Mouse (Mus musculus) midbrain, postnatal 0 days (tissue): ENCODE measurements around the gene Tmem41b. TPM values are rescaled to one million over a fixed set of nuclear protein-coding genes. Genes with fewer than 3 reads are reported as not detected.
"Not testable (repeated sequence)": the region's sequence is repeated elsewhere in the genome, so short reads cannot be mapped to it uniquely, and the experiment has no call there.

Experiments
- ATAC-seq: fragments of 200-750 bp; cut with Nextera tagmentation; 2 replicates; pipeline ENCODE4 v1.8.0; 2017; ENCODE audit warnings: moderate number of reproducible peaks, mild to moderate bottlenecking, moderate TSS enrichment, moderate library complexity; ENCODE audit not compliant: low FRiP score
- DNase-seq: peaks from one replicate; pipeline ENCODE4 v3.0.0-alpha.2; 2015; ENCODE audit warnings: low spot score
- H3K27ac ChIP-seq: fragments of 300-500 bp; sonication (generic); 2 replicates; pipeline ENCODE4 v1.5.1; 2014; ENCODE audit warnings: low read depth, mild to moderate bottlenecking, low read length, mixed read lengths
- H3K27me3 ChIP-seq: fragments of 300-500 bp; sonication (generic); 2 replicates; pipeline ENCODE4 v1.6.1; 2014; ENCODE audit warnings: low read length, control low read depth, mixed read lengths; ENCODE audit not compliant: insufficient read depth
- H3K36me3 ChIP-seq: fragments of 300-500 bp; sonication (generic); 2 replicates; pipeline ENCODE4 v1.6.1; 2014; ENCODE audit warnings: low read length, control low read depth, mixed read lengths; ENCODE audit not compliant: insufficient read depth
- H3K4me1 ChIP-seq: fragments of 300-500 bp; sonication (generic); 2 replicates; pipeline ENCODE4 v1.6.1; 2014; ENCODE audit warnings: mild to moderate bottlenecking, control low read depth, antibody characterized with exemption, low read length, mixed read lengths; ENCODE audit not compliant: insufficient read depth
- H3K4me2 ChIP-seq: fragments of 300-500 bp; sonication (generic); 2 replicates; pipeline ENCODE4 v1.6.1; 2014; ENCODE audit warnings: low read depth, mild to moderate bottlenecking, low read length, mixed read lengths; ENCODE audit not compliant: poor library complexity, severe bottlenecking
- H3K4me3 ChIP-seq: fragments of 300-500 bp; sonication (generic); 2 replicates; pipeline ENCODE4 v1.5.1; 2014; ENCODE audit warnings: low read depth, mild to moderate bottlenecking, low read length, moderate library complexity
- H3K9ac ChIP-seq: fragments of 300-500 bp; sonication (generic); replicated peaks from 2 replicates; pipeline ENCODE4 v1.6.1; 2014; ENCODE audit warnings: mild to moderate bottlenecking, low read length, moderate library complexity, mixed read lengths; ENCODE audit not compliant: poor library complexity, severe bottlenecking
- H3K9me3 ChIP-seq: fragments of 300-500 bp; sonication (generic); 2 replicates; pipeline ENCODE4 v1.6.1; 2016; ENCODE audit warnings: low read length, control low read depth
- CTCF ChIP-seq: IDR thresholded peaks from 2 replicates; pipeline ENCODE4 v1.5.1; 2016; ENCODE audit warnings: antibody characterized with exemption, mild to moderate bottlenecking
- WGBS: fragments of 180-500 bp; shearing (Covaris S2); extraction: QIAGEN DNeasy Blood & Tissue Kit; methylation state at CpG from one replicate; pipeline ENCODE4 v1.1.7; 2014; 5-methylcytosine and 5-hydroxymethylcytosine counted together
- polyA plus RNA-seq: library from polyadenylated mRNA; unstranded; fragments of >200 nt; fragmentation: Nextera tagmentation; extraction: Ambion mirVana; gene quantifications from 2 replicates; pipeline ENCODE4 v1.2.1, GENCODE M21; 2015
- total RNA-seq: library from RNA; depleted of rRNA; stranded (reverse); fragments of >200 nt; gene quantifications from 2 replicates; pipeline ENCODE4 v1.2.3, GENCODE M21; 2014; rRNA removed

Tmem41b gene
- total RNA-seq (65.0 and 66.0 TPM in 2 replicates), polyA plus RNA-seq (55.2 and 55.4 TPM in 2 replicates)

- not testable (repeated sequence) for H3K36me3 ChIP-seq, H3K9me3 ChIP-seq, H3K27me3 ChIP-seq, DNase-seq, ATAC-seq, H3K4me1 ChIP-seq
- Histone ChIP-seq H3K9ac (peak within 1 kb of the TSS; percentile 56), H3K4me2 (peak within 1 kb of the TSS; percentile 59), H3K27ac (peak within 1 kb of the TSS; percentile 83), H3K4me3 (peak within 1 kb of the TSS; percentile 44)
- TF ChIP-seq CTCF = peak; percentile 62
- WGBS = 40% methylated on average over 6 of the region's 6 CpGs
Measured at GRCm38 (mm10) chr7:109986775-109987174, at the start of gene Tmem41b. Tmem41b (minus strand) TSS chr7:109986929.

- no peak overlapping the region for H3K9ac ChIP-seq
- H3K4me2 ChIP-seq = no peak overlapping the region
- no peak for TF ChIP-seq CTCF
- no peaks in the 10 kb centered on the region for H3K27me3 ChIP-seq
- no peak overlapping the region for H3K27ac ChIP-seq
- no peaks in the 10 kb centered on the region for H3K4me1 ChIP-seq
- no peaks in the 10 kb centered on the region for H3K9me3 ChIP-seq
- ATAC-seq = no peak
- WGBS = 81% methylated on average over 3 of the region's 3 CpGs
- H3K4me3 ChIP-seq = no peak overlapping the region
- DNase-seq = no peak
- H3K36me3 ChIP-seq = peaks cover 12% of the 10 kb centered on the region
Measured at GRCm38 (mm10) chr7:110030342-110030741, 43.6 kb upstream of the Tmem41b start.

- Histone ChIP-seq H3K4me2 (no peak overlapping the region), H3K4me1 (no peaks in the 10 kb centered on the region), H3K9me3 (no peaks in the 10 kb centered on the region), H3K9ac (no peak overlapping the region), H3K4me3 (no peak overlapping the region), H3K36me3 (peaks cover 12% of the 10 kb centered on the region), H3K27ac (no peak overlapping the region), H3K27me3 (no peaks in the 10 kb centered on the region)
- no peak for TF ChIP-seq CTCF
- 83% methylated on average over 1 of the region's 1 CpGs for WGBS
- no peak for DNase-seq
- no peak for ATAC-seq
Measured at GRCm38 (mm10) chr7:110028826-110029225, 42.1 kb upstream of the Tmem41b start.

- H3K9ac ChIP-seq = no peak overlapping the region
- no peak overlapping the region for H3K27ac ChIP-seq
- ATAC-seq (no peak), DNase-seq (no peak)
- H3K9me3 ChIP-seq = no peaks in the 10 kb centered on the region
- H3K4me3 ChIP-seq = no peak overlapping the region
- 83% methylated on average over 2 of the region's 2 CpGs for WGBS
- H3K27me3 ChIP-seq = no peaks in the 10 kb centered on the region
- H3K36me3 ChIP-seq = 0 out of 2 replicates have a peak, but pooled peaks cover 3% of the 10 kb centered on the region
- H3K4me1 ChIP-seq = no peaks in the 10 kb centered on the region
- no peak overlapping the region for H3K4me2 ChIP-seq
- TF ChIP-seq CTCF = no peak
Measured at GRCm38 (mm10) chr7:110026594-110026993, 39.9 kb upstream of the Tmem41b start.

- Histone ChIP-seq H3K9ac (no peak overlapping the region), H3K36me3 (no peaks in the 10 kb centered on the region), H3K9me3 (no peaks in the 10 kb centered on the region), H3K27me3 (no peaks in the 10 kb centered on the region), H3K27ac (no peak overlapping the region), H3K4me2 (no peak overlapping the region), H3K4me3 (no peak overlapping the region), H3K4me1 (no peaks in the 10 kb centered on the region)
- DNase-seq (no peak), ATAC-seq (no peak)
- no peak for TF ChIP-seq CTCF
- 83% methylated on average over 1 of the region's 1 CpGs for WGBS
Measured at GRCm38 (mm10) chr7:110023553-110023952, 36.8 kb upstream of the Tmem41b start.

- H3K4me1 ChIP-seq = no peaks in the 10 kb centered on the region
- peak; percentile 40 for DNase-seq
- peak overlapping the region; percentile 65 for H3K4me2 ChIP-seq
- no peaks in the 10 kb centered on the region for H3K27me3 ChIP-seq
- peak; percentile 83 for ATAC-seq
- no peak for TF ChIP-seq CTCF
- 1% methylated on average over 42 of the region's 42 CpGs for WGBS
- no peaks in the 10 kb centered on the region for H3K36me3 ChIP-seq
- peak overlapping the region; percentile 89 for H3K27ac ChIP-seq
- peak overlapping the region; percentile 96 for H3K9ac ChIP-seq
- H3K9me3 ChIP-seq = no peaks in the 10 kb centered on the region
- peak overlapping the region; percentile 99 for H3K4me3 ChIP-seq
Measured at GRCm38 (mm10) chr7:110018631-110019482, 32.1 kb upstream of the Tmem41b start.
